Mouse (Mus musculus): Measurements from ENCODE around the gene Ints1. TPM values are rescaled to one million over a fixed set of nuclear protein-coding genes. Genes with fewer than 3 reads are reported as not detected.
A peak's percentile ranks its signal among the peaks of the same experiment; 100 is the strongest.

Gene Ints1
- polyA plus RNA-seq, 1 experiment, result 64.4 TPM

GRCm38 (mm10) chr5:139798168-139798900 lies 22.9 kb upstream of the Ints1 start:
- H3K27me3 ChIP-seq (ENCODE audit: control insufficient read depth, insufficient read depth, low read length), result no peaks in the 10 kb centered on the region
- DNase-seq, result no peak
- H3K27ac ChIP-seq (ENCODE audit: insufficient read depth, low read length), result no peak overlapping the region
- peaks cover 11% of the 10 kb centered on the region; the same call in 1 of the 2 replicates for H3K4me1 ChIP-seq (ENCODE audit: control insufficient read depth, insufficient read depth, low read length)
- H3K4me3 ChIP-seq (replicated peaks; ENCODE audit: insufficient read depth, low read depth, low read length), result no peak overlapping the region
- WGBS, result 35% methylated on average over 12 of the region's 12 CpGs
- TF ChIP-seq POLR2A (IDR thresholded peaks at IDR 0.05; ENCODE audit: borderline replicate concordance, insufficient read depth, low read length) (no peak), CTCF (IDR thresholded peaks at IDR 0.05; ENCODE audit: borderline replicate concordance, insufficient read depth, low read depth, low read length) (no peak)

- H3K4me3 ChIP-seq (replicated peaks; ENCODE audit: insufficient read depth, low read depth, low read length), result no peak overlapping the region
Observed at GRCm38 (mm10) chr5:139797473-139798167, 22.1 kb upstream of the Ints1 start.

GRCm38 (mm10) chr5:139796900-139797299 lies 21.4 kb upstream of the Ints1 start:
- H3K4me1 ChIP-seq (ENCODE audit: control insufficient read depth, insufficient read depth, low read length), result peaks cover 14% of the 10 kb centered on the region; the same call in 1 of the 2 replicates
- 16% methylated on average over 13 of the region's 13 CpGs for WGBS
- no peak for DNase-seq
- H3K4me3 ChIP-seq (replicated peaks; ENCODE audit: insufficient read depth, low read depth, low read length), result no peak overlapping the region
- H3K27me3 ChIP-seq (ENCODE audit: control insufficient read depth, insufficient read depth, low read length), result no peaks in the 10 kb centered on the region
- no peak for TF ChIP-seq CTCF (IDR thresholded peaks at IDR 0.05; ENCODE audit: borderline replicate concordance, insufficient read depth, low read depth, low read length)
- no peak for TF ChIP-seq POLR2A (IDR thresholded peaks at IDR 0.05; ENCODE audit: borderline replicate concordance, insufficient read depth, low read length)
- H3K27ac ChIP-seq (ENCODE audit: insufficient read depth, low read length), result peak overlapping the region; percentile 41; the same call in 1 of the 2 replicates

More at GRCm38 (mm10) chr5:139797473-139798167, 22.1 kb upstream of the Ints1 start:
- H3K4me1 ChIP-seq (ENCODE audit: control insufficient read depth, insufficient read depth, low read length), result peaks cover 11% of the 10 kb centered on the region; the same call in 1 of the 2 replicates
- H3K27me3 ChIP-seq (ENCODE audit: control insufficient read depth, insufficient read depth, low read length), result no peaks in the 10 kb centered on the region
- TF ChIP-seq CTCF (IDR thresholded peaks at IDR 0.05; ENCODE audit: borderline replicate concordance, insufficient read depth, low read depth, low read length) (no peak), POLR2A (IDR thresholded peaks at IDR 0.05; ENCODE audit: borderline replicate concordance, insufficient read depth, low read length) (no peak)
- H3K27ac ChIP-seq (ENCODE audit: insufficient read depth, low read length), result peak overlapping the region; percentile 41; the same call in 1 of the 2 replicates
- WGBS, result 15% methylated on average over 11 of the region's 11 CpGs
- peak; percentile 64 to 72 for DNase-seq

GRCm38 (mm10) chr5:139796001-139796620 lies 20.6 kb upstream of the Ints1 start:
- Histone ChIP-seq H3K27ac (ENCODE audit: insufficient read depth, low read length) (no peak overlapping the region), H3K4me1 (ENCODE audit: control insufficient read depth, insufficient read depth, low read length) (peaks cover 16% of the 10 kb centered on the region; the same call in 1 of the 2 replicates), H3K4me3 (replicated peaks; ENCODE audit: insufficient read depth, low read depth, low read length) (no peak overlapping the region), H3K27me3 (ENCODE audit: control insufficient read depth, insufficient read depth, low read length) (no peaks in the 10 kb centered on the region)
- WGBS, result 63% methylated on average over 9 of the region's 9 CpGs
- no peak for TF ChIP-seq CTCF (IDR thresholded peaks at IDR 0.05; ENCODE audit: borderline replicate concordance, insufficient read depth, low read depth, low read length)
- TF ChIP-seq POLR2A (IDR thresholded peaks at IDR 0.05; ENCODE audit: borderline replicate concordance, insufficient read depth, low read length), result no peak
- DNase-seq, result no peak

GRCm38 (mm10) chr5:139794938-139795337 lies 19.5 kb upstream of the Ints1 start:
- no peak overlapping the region for H3K4me3 ChIP-seq (replicated peaks; ENCODE audit: insufficient read depth, low read depth, low read length)
- H3K27ac ChIP-seq (ENCODE audit: insufficient read depth, low read length), result no peak overlapping the region
- 50% methylated on average over 10 of the region's 10 CpGs for WGBS
- no peaks in the 10 kb centered on the region for H3K27me3 ChIP-seq (ENCODE audit: control insufficient read depth, insufficient read depth, low read length)
- H3K4me1 ChIP-seq (ENCODE audit: control insufficient read depth, insufficient read depth, low read length), result peaks cover 19% of the 10 kb centered on the region; the same call in 1 of the 2 replicates
- TF ChIP-seq CTCF (IDR thresholded peaks at IDR 0.05; ENCODE audit: borderline replicate concordance, insufficient read depth, low read depth, low read length) (no peak), POLR2A (IDR thresholded peaks at IDR 0.05; ENCODE audit: borderline replicate concordance, insufficient read depth, low read length) (no peak)
- no peak for DNase-seq

GRCm38 (mm10) chr5:139794137-139794536 lies 18.7 kb upstream of the Ints1 start:
- TF ChIP-seq POLR2A (IDR thresholded peaks at IDR 0.05; ENCODE audit: borderline replicate concordance, insufficient read depth, low read length), result no peak
- TF ChIP-seq CTCF (IDR thresholded peaks at IDR 0.05; ENCODE audit: borderline replicate concordance, insufficient read depth, low read depth, low read length), result no peak
- Histone ChIP-seq H3K4me1 (ENCODE audit: control insufficient read depth, insufficient read depth, low read length) (peaks cover 19% of the 10 kb centered on the region; the same call in 1 of the 2 replicates), H3K27me3 (ENCODE audit: control insufficient read depth, insufficient read depth, low read length) (no peaks in the 10 kb centered on the region), H3K4me3 (replicated peaks; ENCODE audit: insufficient read depth, low read depth, low read length) (no peak overlapping the region), H3K27ac (ENCODE audit: insufficient read depth, low read length) (no peak overlapping the region)
- no peak for DNase-seq
- WGBS, result 92% methylated on average over 5 of the region's 5 CpGs

- Histone ChIP-seq H3K4me1 (ENCODE audit: control insufficient read depth, insufficient read depth, low read length) (peaks cover 19% of the 10 kb centered on the region; the same call in 1 of the 2 replicates), H3K4me3 (replicated peaks; ENCODE audit: insufficient read depth, low read depth, low read length) (no peak overlapping the region), H3K27me3 (ENCODE audit: control insufficient read depth, insufficient read depth, low read length) (no peaks in the 10 kb centered on the region), H3K27ac (ENCODE audit: insufficient read depth, low read length) (no peak overlapping the region)
- no peak for DNase-seq
- TF ChIP-seq POLR2A (IDR thresholded peaks at IDR 0.05; ENCODE audit: borderline replicate concordance, insufficient read depth, low read length) (no peak), CTCF (IDR thresholded peaks at IDR 0.05; ENCODE audit: borderline replicate concordance, insufficient read depth, low read depth, low read length) (no peak)
- 78% methylated on average over 11 of the region's 11 CpGs for WGBS
Observed at GRCm38 (mm10) chr5:139793338-139794089, 18.0 kb upstream of the Ints1 start.

Measured in cerebellum, adult 2 months (tissue).